Mouse (Mus musculus) heart, adult 2 months (tissue): ENCODE results near the gene Tmem208. TPM values are rescaled to one million over a fixed set of nuclear protein-coding genes. Genes with fewer than 3 reads are reported as not detected.
A peak's percentile ranks its signal among the peaks of the same experiment; 100 is the strongest.

Experiments used
- DNase-seq, 2 experiments: peaks; one replicate each; pipeline ENCODE4 v3.0.0; 2021
- H3K27ac ChIP-seq: fragments of 200-600 bp; 2 replicates; pipeline ENCODE4 v1.8.1; 2022
- H3K27me3 ChIP-seq: fragments of 200-500 bp; 2 replicates; pipeline ENCODE4 v1.6.1; 2012; ENCODE audit warnings: mild to moderate bottlenecking, low read length, inconsistent platforms, mixed read lengths; ENCODE audit not compliant: control insufficient read depth, insufficient read depth
- H3K36me3 ChIP-seq: fragments of 200-500 bp; 2 replicates; pipeline ENCODE4 v1.6.1; 2012; ENCODE audit warnings: low read length, inconsistent platforms; ENCODE audit not compliant: control insufficient read depth, insufficient read depth
- H3K4me1 ChIP-seq: fragments of 200-500 bp; 2 replicates; pipeline ENCODE4 v1.6.1; 2011; ENCODE audit warnings: low read length; ENCODE audit not compliant: control insufficient read depth, insufficient read depth
- H3K4me3 ChIP-seq: fragments of 200-600 bp; 2 replicates; pipeline ENCODE4 v1.8.1; 2022
- H3K79me2 ChIP-seq: fragments of 200-500 bp; replicated peaks from 2 replicates; pipeline ENCODE4 v1.6.1; 2012; ENCODE audit warnings: mild to moderate bottlenecking, inconsistent platforms, low read length, moderate library complexity, mixed read lengths; ENCODE audit not compliant: control insufficient read depth, insufficient read depth
- H3K9ac ChIP-seq: fragments of 200-500 bp; 2 replicates; pipeline ENCODE4 v1.6.1; 2012; ENCODE audit warnings: low read depth, mild to moderate bottlenecking, control low read depth, inconsistent platforms, low read length, mixed read lengths
- CTCF ChIP-seq: fragments of 200-600 bp; IDR thresholded peaks from 2 replicates; pipeline ENCODE4 v1.8.1; 2022; ENCODE audit warnings: antibody characterized with exemption, mild to moderate bottlenecking, moderate library complexity
- EP300 ChIP-seq: fragments of 200-500 bp; IDR thresholded peaks from 2 replicates; pipeline ENCODE4 v1.6.1; 2011; ENCODE audit warnings: low read depth, low read length, control low read depth; ENCODE audit not compliant: insufficient read depth
- POLR2A ChIP-seq: fragments of 200-500 bp; IDR thresholded peaks from 2 replicates; pipeline ENCODE4 v1.6.1; 2011; ENCODE audit warnings: mild to moderate bottlenecking, low read depth, low read length, control low read depth; ENCODE audit not compliant: insufficient read depth
- WGBS: fragments of 180-500 bp; shearing (Covaris S2); methylation state at CpG from one replicate; pipeline ENCODE4 v1.1.7; 2018; 5-methylcytosine and 5-hydroxymethylcytosine counted together
- intact Hi-C: fragments of 180-260 bp; cut with DNase I; formaldehyde crosslinking; loops from one replicate; pipeline ENCODE4 v1.15.1; 2025
- polyA plus RNA-seq: library from polyadenylated mRNA; depleted of rRNA; stranded (reverse); fragments of >200 nt; gene quantifications from 2 replicates; pipeline ENCODE4 v1.2.3, GENCODE M21; 2012
- total RNA-seq, 2 experiments: library from RNA; stranded (reverse); gene quantifications; 2 replicates each; pipeline ENCODE4 v1.2.3; 2021

Gene Tmem208
- total and polyA plus RNA-seq, 3 experiments, result 24.1 to 43.6 (median 26.6) TPM

- no peak for TF ChIP-seq EP300
- 40% methylated on average over 11 of the region's 11 CpGs for WGBS
- H3K79me2 ChIP-seq, result no peaks in the 10 kb centered on the region
- intact Hi-C loops, result loop anchor here (10.0 kb wide), 1 partner anchor 640 kb away; no protein-coding TSS in a partner anchor
- H3K9ac ChIP-seq, result peak overlapping the region; percentile 51
- peak overlapping the region; percentile 88 for H3K27ac ChIP-seq
- peaks cover 4% of the 10 kb centered on the region for H3K36me3 ChIP-seq
- H3K4me1 ChIP-seq, result peaks cover 6% of the 10 kb centered on the region
- no peak for DNase-seq
- no peaks in the 10 kb centered on the region for H3K27me3 ChIP-seq
- peak overlapping the region; percentile 34 for H3K4me3 ChIP-seq
These were observed 30.9 kb upstream of the Tmem208 start for GRCm38 (mm10) chr8:105295256-105295655.

- peaks cover 4% of the 10 kb centered on the region for H3K36me3 ChIP-seq
- peak in 1 of 2 experiments; percentile 42 for DNase-seq
- WGBS, result 29% methylated on average over 11 of the region's 11 CpGs
- H3K79me2 ChIP-seq, result no peaks in the 10 kb centered on the region
- H3K4me1 ChIP-seq, result peaks cover 3% of the 10 kb centered on the region
- intact Hi-C loops, result loop anchor here (10.0 kb wide), 1 partner anchor 641 kb away; no protein-coding TSS in a partner anchor
- H3K4me3 ChIP-seq, result peak within 1 kb of the TSS; percentile 99
- H3K27ac ChIP-seq, result peak within 1 kb of the TSS; percentile 88
- TF ChIP-seq CTCF (no peak), POLR2A (0 out of 2 replicates have a peak, but pooled peaks have one; percentile 31)
- H3K27me3 ChIP-seq, result no peaks in the 10 kb centered on the region
- H3K9ac ChIP-seq, result peak within 1 kb of the TSS; percentile 51
These were observed 30.1 kb upstream of the Tmem208 start, which contains the start of gene Exoc3l for GRCm38 (mm10) chr8:105295895-105296573. Gene Exoc3l (minus strand): TSS chr8:105296101.

- Histone ChIP-seq H3K9ac (peak within 1 kb of the TSS; percentile 96), H3K36me3 (peaks cover 4% of the 10 kb centered on the region), H3K79me2 (no peaks in the 10 kb centered on the region), H3K27ac (peak within 1 kb of the TSS; percentile 88), H3K27me3 (no peaks in the 10 kb centered on the region), H3K4me3 (peak within 1 kb of the TSS; percentile 99), H3K4me1 (peaks cover 3% of the 10 kb centered on the region)
- peak; percentile 93 to 95 for DNase-seq
- under 1% methylated on average over 58 of the region's 58 CpGs for WGBS
- TF ChIP-seq EP300 (0 out of 2 replicates have a peak, but pooled peaks have one; percentile 54), CTCF (no peak), POLR2A (peak; percentile 60)
- intact Hi-C loops, result loop anchor here (1.0 to 10.0 kb wide), 2 partner anchors 29 to 643 kb away; partner anchors contain the start of genes Lrrc29 and Tmem208
These were observed 28.5 kb upstream of the Tmem208 start, which contains the start of gene E2f4 for GRCm38 (mm10) chr8:105297511-105298192. Gene E2f4 (plus strand): TSS chr8:105297663.

GRCm38 (mm10) chr8:105298351-105299252 lies 27.6 kb upstream of the Tmem208 start:
- peak overlapping the region; percentile 99 for H3K4me3 ChIP-seq
- peak overlapping the region; percentile 88 for H3K27ac ChIP-seq
- H3K36me3 ChIP-seq, result peaks cover 4% of the 10 kb centered on the region
- TF ChIP-seq POLR2A (no peak), EP300 (no peak), CTCF (no peak)
- no peak for DNase-seq
- peak overlapping the region; percentile 96 for H3K9ac ChIP-seq
- no peaks in the 10 kb centered on the region for H3K27me3 ChIP-seq
- intact Hi-C loops, result loop anchor here (10.0 kb wide), 1 partner anchor 644 kb away; no protein-coding TSS in a partner anchor
- peaks cover 3% of the 10 kb centered on the region for H3K4me1 ChIP-seq
- no peaks in the 10 kb centered on the region for H3K79me2 ChIP-seq
- WGBS, result 36% methylated on average over 18 of the region's 18 CpGs

GRCm38 (mm10) chr8:105299962-105300361 lies 26.2 kb upstream of the Tmem208 start:
- 91% methylated on average over 8 of the region's 8 CpGs for WGBS
- Histone ChIP-seq H3K79me2 (no peaks in the 10 kb centered on the region), H3K27me3 (no peaks in the 10 kb centered on the region), H3K4me1 (peaks cover 6% of the 10 kb centered on the region), H3K27ac (no peak overlapping the region), H3K4me3 (no peak overlapping the region), H3K36me3 (peaks cover 4% of the 10 kb centered on the region), H3K9ac (no peak overlapping the region)
- TF ChIP-seq POLR2A, result no peak
- no peak for TF ChIP-seq EP300
- no peak for TF ChIP-seq CTCF
- intact Hi-C loops, result loop anchor here (10.0 kb wide), 1 partner anchor 645 kb away; no protein-coding TSS in a partner anchor
- no peak for DNase-seq
